Mouse (Mus musculus) forebrain, embryonic 16.5 days (tissue): Measurements from ENCODE around the gene Hsf2bp. TPM values are rescaled to one million over a fixed set of nuclear protein-coding genes. Genes with fewer than 3 reads are reported as not detected.

Experiments
- ATAC-seq: fragments of 200-750 bp; cut with Nextera tagmentation; 2 replicates; pipeline ENCODE4 v1.8.0; 2017; ENCODE audit warnings: mild to moderate bottlenecking, moderate library complexity
- H3K27ac ChIP-seq: fragments of 300-500 bp; sonication (generic); 2 replicates; pipeline ENCODE4 v1.5.1; 2014; ENCODE audit warnings: low read length, control low read depth
- H3K27me3 ChIP-seq: fragments of 300-500 bp; sonication (generic); replicated peaks from 2 replicates; pipeline ENCODE4 v1.6.1; 2014; ENCODE audit warnings: low read length; ENCODE audit not compliant: control insufficient read depth, insufficient read depth
- H3K36me3 ChIP-seq: fragments of 300-500 bp; sonication (generic); 2 replicates; pipeline ENCODE4 v1.6.1; 2014; ENCODE audit not compliant: control insufficient read depth, insufficient read depth
- H3K4me1 ChIP-seq: fragments of 300-500 bp; sonication (generic); replicated peaks from 2 replicates; pipeline ENCODE4 v1.6.1; 2014; ENCODE audit warnings: low read length; ENCODE audit not compliant: control insufficient read depth, insufficient read depth
- H3K4me2 ChIP-seq: fragments of 300-500 bp; sonication (generic); 2 replicates; pipeline ENCODE4 v1.6.1; 2014; ENCODE audit warnings: mild to moderate bottlenecking, low read length, control low read depth
- H3K4me3 ChIP-seq: fragments of 300-500 bp; sonication (generic); replicated peaks from 2 replicates; pipeline ENCODE4 v1.5.1; 2014; ENCODE audit warnings: mild to moderate bottlenecking, low read length, control low read depth
- H3K9ac ChIP-seq: fragments of 300-500 bp; sonication (generic); replicated peaks from 2 replicates; pipeline ENCODE4 v1.6.1; 2014; ENCODE audit warnings: low read depth, low read length, control low read depth
- H3K9me3 ChIP-seq: fragments of 300-500 bp; sonication (generic); 2 replicates; pipeline ENCODE4 v1.6.1; 2016; ENCODE audit warnings: low read length; ENCODE audit not compliant: control insufficient read depth
- WGBS: fragments of 180-500 bp; shearing (Covaris S2); extraction: QIAGEN DNeasy Blood & Tissue Kit; methylation state at CpG from one replicate; pipeline ENCODE4 v1.1.7; 2014; 5-methylcytosine and 5-hydroxymethylcytosine counted together
- polyA plus RNA-seq: library from polyadenylated mRNA; unstranded; fragments of >200 nt; fragmentation: Nextera tagmentation; extraction: Ambion mirVana; gene quantifications from 2 replicates; pipeline ENCODE4 v1.2.1, GENCODE M21; 2015

The Hsf2bp gene
- polyA plus RNA-seq, 1 experiment from 2014 or later: 0.84 TPM

GRCm38 (mm10) chr17:32063654-32064053 is 27.5 kb upstream of the Hsf2bp start:
- H3K4me1 ChIP-seq: no peaks in the 10 kb centered on the region
- H3K27me3 ChIP-seq: no peaks in the 10 kb centered on the region
- 83% methylated on average over 2 of the region's 2 CpGs for WGBS
- H3K9me3 ChIP-seq: no peaks in the 10 kb centered on the region
- no peak overlapping the region for H3K9ac ChIP-seq
- H3K36me3 ChIP-seq: peaks cover 7% of the 10 kb centered on the region; the same call in 1 of the 2 replicates
- no peak overlapping the region for H3K27ac ChIP-seq
- ATAC-seq: no peak
- no peak overlapping the region for H3K4me3 ChIP-seq
- no peak overlapping the region for H3K4me2 ChIP-seq

- H3K4me2 ChIP-seq: no peak overlapping the region
- no peak for ATAC-seq
- no peak overlapping the region for H3K27ac ChIP-seq
- H3K9me3 ChIP-seq: no peaks in the 10 kb centered on the region
- no peaks in the 10 kb centered on the region for H3K27me3 ChIP-seq
- H3K36me3 ChIP-seq: peaks cover 24% of the 10 kb centered on the region
- no peaks in the 10 kb centered on the region for H3K4me1 ChIP-seq
- no peak overlapping the region for H3K4me3 ChIP-seq
- 95% methylated on average over 14 of the region's 14 CpGs for WGBS
- H3K9ac ChIP-seq: no peak overlapping the region
Observed at GRCm38 (mm10) chr17:32061219-32061618, 25.1 kb upstream of the Hsf2bp start.

- no peak for ATAC-seq
- Histone ChIP-seq H3K9me3 (no peaks in the 10 kb centered on the region), H3K4me1 (no peaks in the 10 kb centered on the region), H3K27ac (no peak overlapping the region; the same call in 1 of the 2 replicates), H3K9ac (no peak overlapping the region), H3K4me2 (no peak overlapping the region), H3K36me3 (peaks cover 34% of the 10 kb centered on the region), H3K27me3 (no peaks in the 10 kb centered on the region), H3K4me3 (no peak overlapping the region)
- 76% methylated on average over 2 of the region's 2 CpGs for WGBS
Observed at GRCm38 (mm10) chr17:32059084-32059483, 22.9 kb upstream of the Hsf2bp start.

GRCm38 (mm10) chr17:32057843-32058242 is 21.7 kb upstream of the Hsf2bp start:
- Histone ChIP-seq H3K27ac (no peak overlapping the region), H3K9ac (no peak overlapping the region), H3K4me1 (no peaks in the 10 kb centered on the region), H3K27me3 (no peaks in the 10 kb centered on the region), H3K4me3 (no peak overlapping the region), H3K9me3 (no peaks in the 10 kb centered on the region), H3K4me2 (no peak overlapping the region), H3K36me3 (peaks cover 38% of the 10 kb centered on the region)
- 91% methylated on average over 2 of the region's 2 CpGs for WGBS
- ATAC-seq: no peak

- Histone ChIP-seq H3K27ac (no peak overlapping the region), H3K27me3 (no peaks in the 10 kb centered on the region), H3K9me3 (no peaks in the 10 kb centered on the region), H3K4me2 (no peak overlapping the region), H3K9ac (no peak overlapping the region), H3K4me1 (no peaks in the 10 kb centered on the region), H3K4me3 (no peak overlapping the region), H3K36me3 (peaks cover 41% of the 10 kb centered on the region)
- ATAC-seq: no peak
- 93% methylated on average over 5 of the region's 5 CpGs for WGBS
Observed at GRCm38 (mm10) chr17:32053677-32054076, 17.5 kb upstream of the Hsf2bp start.

DNA sequence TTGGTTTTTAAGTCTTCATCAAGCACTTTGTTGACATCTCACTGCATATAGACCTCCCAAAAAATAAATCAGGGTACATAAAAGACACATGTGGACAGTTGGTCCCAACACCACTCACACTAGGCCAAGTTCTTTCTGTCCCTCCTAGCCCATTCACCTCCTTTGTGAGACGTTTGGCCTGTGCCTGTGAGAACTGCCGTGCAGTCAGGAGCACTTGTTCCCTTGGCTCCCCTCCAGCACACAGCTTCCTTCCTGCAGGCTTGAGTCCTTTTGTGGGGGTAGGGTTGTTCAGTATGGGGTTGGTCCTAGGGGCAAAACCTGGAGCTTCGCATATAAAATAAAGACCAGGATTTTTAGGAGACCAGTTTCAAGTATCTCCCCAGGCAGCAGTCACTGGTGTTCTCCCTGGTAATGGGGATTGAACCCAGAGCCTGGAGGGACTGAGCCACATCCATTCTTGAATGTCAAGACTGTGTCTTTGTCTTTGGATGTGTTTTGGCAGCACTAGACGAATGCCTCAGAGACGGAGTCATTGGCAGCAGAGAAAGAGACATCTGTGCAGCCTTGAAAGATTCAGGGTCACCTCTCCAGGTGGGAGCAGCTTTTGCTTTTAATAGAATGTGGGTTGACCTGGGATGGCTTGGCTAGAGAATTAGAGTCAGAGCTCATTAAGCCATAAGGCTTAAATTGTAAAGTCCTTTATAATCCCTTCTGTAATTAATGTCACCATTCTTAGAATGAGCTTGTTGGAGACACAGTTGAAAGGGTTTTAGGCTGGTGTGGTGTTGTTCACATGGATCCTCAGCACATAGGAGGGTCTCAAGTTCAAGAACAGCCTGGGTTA is 16.3 kb upstream of the Hsf2bp start:
- no peak overlapping the region for H3K27ac ChIP-seq
- peaks cover 31% of the 10 kb centered on the region for H3K36me3 ChIP-seq
- H3K4me2 ChIP-seq: no peak overlapping the region
- H3K9ac ChIP-seq: no peak overlapping the region
- ATAC-seq: peak; percentile 23; the same call in 1 of the 2 replicates
- H3K4me1 ChIP-seq: no peaks in the 10 kb centered on the region
- H3K4me3 ChIP-seq: no peak overlapping the region
- no peaks in the 10 kb centered on the region for H3K9me3 ChIP-seq
- 34% methylated on average over 5 of the region's 5 CpGs for WGBS
- H3K27me3 ChIP-seq: no peaks in the 10 kb centered on the region

- Histone ChIP-seq H3K4me3 (no peak overlapping the region), H3K4me1 (no peaks in the 10 kb centered on the region), H3K27ac (no peak overlapping the region), H3K9me3 (no peaks in the 10 kb centered on the region), H3K4me2 (no peak overlapping the region), H3K9ac (no peak overlapping the region), H3K36me3 (peaks cover 21% of the 10 kb centered on the region), H3K27me3 (no peaks in the 10 kb centered on the region)
- 93% methylated on average over 6 of the region's 6 CpGs for WGBS
- ATAC-seq: no peak
Observed at GRCm38 (mm10) chr17:32050609-32051008, 14.5 kb upstream of the Hsf2bp start.

GRCm38 (mm10) chr17:32049914-32050313 is 13.8 kb upstream of the Hsf2bp start:
- no peak overlapping the region for H3K9ac ChIP-seq
- ATAC-seq: no peak
- H3K4me2 ChIP-seq: no peak overlapping the region
- H3K27me3 ChIP-seq: no peaks in the 10 kb centered on the region
- WGBS: 80% methylated on average over 4 of the region's 4 CpGs
- no peaks in the 10 kb centered on the region for H3K9me3 ChIP-seq
- peaks cover 15% of the 10 kb centered on the region; the same call in 1 of the 2 replicates for H3K36me3 ChIP-seq
- H3K4me3 ChIP-seq: no peak overlapping the region
- H3K4me1 ChIP-seq: no peaks in the 10 kb centered on the region
- no peak overlapping the region for H3K27ac ChIP-seq

- Histone ChIP-seq H3K9me3 (no peaks in the 10 kb centered on the region), H3K4me2 (no peak overlapping the region), H3K4me3 (no peak overlapping the region), H3K9ac (no peak overlapping the region), H3K27ac (no peak overlapping the region), H3K27me3 (no peaks in the 10 kb centered on the region), H3K4me1 (no peaks in the 10 kb centered on the region), H3K36me3 (peaks cover 11% of the 10 kb centered on the region; the same call in 1 of the 2 replicates)
- ATAC-seq: no peak
- 97% methylated on average over 5 of the region's 5 CpGs for WGBS
Observed at GRCm38 (mm10) chr17:32048351-32048750, 12.2 kb upstream of the Hsf2bp start.
